Mouse (Mus musculus): ENCODE results near the gene Myh7b. TPM values are rescaled to one million over a fixed set of nuclear protein-coding genes. Genes with fewer than 3 reads are reported as not detected.

The Myh7b gene
- total and polyA plus RNA-seq, 3 experiments: 2.2 to 5.9 TPM; not detected in 1

DNA sequence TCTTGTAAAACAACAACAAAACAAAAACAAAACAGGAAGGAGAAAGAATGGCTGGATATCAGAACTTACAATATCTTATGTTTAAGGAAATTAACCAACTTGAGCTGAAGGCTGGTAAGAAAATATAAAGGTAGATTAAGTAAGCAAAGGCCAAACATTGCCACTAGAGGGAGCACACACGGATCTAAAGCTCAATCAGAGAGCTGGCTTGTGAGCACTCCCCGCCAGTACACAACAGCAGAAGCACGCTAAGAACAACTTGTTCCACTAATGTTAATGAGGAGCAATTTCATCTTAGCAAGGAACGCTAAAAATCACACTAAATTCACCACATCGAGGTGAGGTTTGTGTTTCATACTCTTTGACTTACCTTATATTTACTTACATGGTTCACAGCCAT lies 52.1 kb downstream of the Myh7b start:
- no peaks in the 10 kb centered on the region for H3K9me3 ChIP-seq (replicated peaks; ENCODE audit: insufficient read depth, low read length)
- DNase-seq (ENCODE audit: low read depth, low spot score): peak; percentile 76
- no peak overlapping the region for H3K4me3 ChIP-seq (ENCODE audit: control insufficient read depth in 1 of 2, insufficient read depth in 1 of 2, low read depth in 2 of 2, low read length in 2 of 2)
- H3K9ac ChIP-seq (ENCODE audit: control insufficient read depth, low read depth, low read length, poor library complexity, severe bottlenecking): no peak overlapping the region
- H3K79me2 ChIP-seq (ENCODE audit: control insufficient read depth, insufficient read depth, low read length, poor library complexity): no peaks in the 10 kb centered on the region
- H3K27ac ChIP-seq (ENCODE audit: control insufficient read depth, low read depth, low read length): no peak overlapping the region
- H3K36me3 ChIP-seq (ENCODE audit: control insufficient read depth in 1 of 2, insufficient read depth in 2 of 2, low read length in 2 of 2): peaks cover 0 to 26% of the 10 kb centered on the region in 2 experiments; a peak in 3 of 4 replicates
- H3K27me3 ChIP-seq (ENCODE audit: control insufficient read depth in 1 of 2, insufficient read depth in 2 of 2, low read length in 2 of 2): no peaks in the 10 kb centered on the region
- no peaks in the 10 kb centered on the region for H3K4me1 ChIP-seq (ENCODE audit: control insufficient read depth in 1 of 2, insufficient read depth in 2 of 2, low read length in 2 of 2)
- TF ChIP-seq MEF2A (IDR thresholded peaks at IDR 0.05; ENCODE audit: extremely low read depth, insufficient replicate concordance, low read depth, low read length, poor library complexity, severe bottlenecking) (no peak), CTCF (IDR thresholded peaks at IDR 0.05 in 2 of 3, conservative IDR thresholded peaks at IDR 0.05 in 1 of 3; ENCODE audit: control insufficient read depth in 1 of 3, insufficient read depth in 1 of 3, low read depth in 2 of 3, low read length in 3 of 3, poor library complexity in 1 of 3, severe bottlenecking in 1 of 3) (peak; percentile 40 to 76 (median 73)), ETS1 (IDR thresholded peaks at IDR 0.05; ENCODE audit: low read depth, low read length) (no peak), RAD21 (IDR thresholded peaks at IDR 0.05; ENCODE audit: low read depth, low read length) (peak; percentile 19), POLR2AphosphoS2 (IDR thresholded peaks at IDR 0.05; ENCODE audit: low read length) (no peak), ZMIZ1 (IDR thresholded peaks at IDR 0.05; ENCODE audit: low read depth, low read length) (no peak), NELFE (IDR thresholded peaks at IDR 0.05; ENCODE audit: low read depth, low read length) (no peak), SMC3 (IDR thresholded peaks at IDR 0.05; ENCODE audit: low read depth, low read length) (peak; percentile 54), CHD2 (IDR thresholded peaks at IDR 0.05; ENCODE audit: low read length) (no peak), RCOR1 (IDR thresholded peaks at IDR 0.05; ENCODE audit: low read depth, low read length) (no peak), USF2 (IDR thresholded peaks at IDR 0.05; ENCODE audit: borderline replicate concordance in 1 of 2, insufficient read depth in 1 of 2, low read depth in 1 of 2, low read length in 2 of 2) (no peak), USF1 (IDR thresholded peaks at IDR 0.05; ENCODE audit: low read depth, low read length) (no peak), JUND (IDR thresholded peaks at IDR 0.05; ENCODE audit: low read depth, low read length) (0 out of 2 replicates have a peak, but pooled peaks have one; percentile 38), EP300 (IDR thresholded peaks at IDR 0.05; ENCODE audit: low read depth in 1 of 2, low read length in 2 of 2) (no peak), UBTF (IDR thresholded peaks at IDR 0.05; ENCODE audit: borderline replicate concordance, insufficient read depth, low read depth, low read length) (no peak), ZC3H11A (IDR thresholded peaks at IDR 0.05; ENCODE audit: low read depth, low read length) (no peak; the same call in 1 of the 2 replicates), ELF1 (IDR thresholded peaks at IDR 0.05; ENCODE audit: low read depth, low read length) (no peak), GABPA (IDR thresholded peaks at IDR 0.05; ENCODE audit: low read depth, low read length) (no peak), CHD1 (IDR thresholded peaks at IDR 0.05; ENCODE audit: low read depth, low read length) (no peak), MXI1 (IDR thresholded peaks at IDR 0.05; ENCODE audit: low read depth, low read length) (no peak), MAZ (IDR thresholded peaks at IDR 0.05; ENCODE audit: low read depth, low read length) (no peak), TBP (IDR thresholded peaks at IDR 0.05; ENCODE audit: low read depth, low read length) (no peak), MYC (IDR thresholded peaks at IDR 0.05; ENCODE audit: low read depth, low read length) (no peak), E2F4 (IDR thresholded peaks at IDR 0.05; ENCODE audit: borderline replicate concordance, low read depth, low read length) (no peak), NRF1 (IDR thresholded peaks at IDR 0.05; ENCODE audit: insufficient read depth, low read depth, low read length, poor library complexity, severe bottlenecking) (no peak)
